Mouse (Mus musculus): ENCODE measurements around the gene Sars2.

DNA sequence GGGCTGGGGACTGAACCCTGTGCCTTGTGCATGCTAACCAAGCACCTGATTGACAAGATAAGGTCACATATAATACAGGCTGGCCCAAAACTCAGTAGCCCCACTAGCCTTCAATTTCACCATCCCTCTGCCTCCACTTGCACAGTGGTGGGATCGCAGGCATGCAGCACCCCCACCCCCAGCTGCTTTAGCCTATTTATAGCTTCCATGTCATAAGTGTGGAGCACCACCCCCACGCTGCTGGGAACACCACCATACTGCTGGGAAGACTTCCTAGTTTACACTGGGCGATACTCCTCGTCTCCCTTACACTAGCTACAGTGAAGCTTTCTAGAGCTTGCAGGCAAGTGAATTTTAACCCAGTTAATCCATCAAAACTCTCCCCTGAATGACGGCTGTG, 27.1 kb upstream of the Sars2 start:
- TF ChIP-seq POLR2A (IDR thresholded peaks at IDR 0.05; ENCODE audit: insufficient read depth, low read length) (no peak), CTCF (IDR thresholded peaks at IDR 0.05; ENCODE audit: low read depth, low read length) (no peak)
